Mouse (Mus musculus) kidney, postnatal 0 days (tissue): Measurements from ENCODE around the gene Rep15. TPM values are rescaled to one million over a fixed set of nuclear protein-coding genes. Genes with fewer than 3 reads are reported as not detected.
A peak's percentile ranks its signal among the peaks of the same experiment; 100 is the strongest.

Experiments used
- ATAC-seq: fragments of 200-750 bp; cut with Nextera tagmentation; replicated peaks from 2 replicates; pipeline ENCODE4 v1.8.0; 2017; ENCODE audit warnings: low read depth, moderate number of reproducible peaks, moderate TSS enrichment, moderate library complexity; ENCODE audit not compliant: low FRiP score
- DNase-seq: peaks from one replicate; pipeline ENCODE4 v3.0.0-alpha.2; 2016; ENCODE audit warnings: low spot score
- H3K27ac ChIP-seq: fragments of 300-500 bp; sonication (generic); 2 replicates; pipeline ENCODE4 v1.5.1; 2014; ENCODE audit warnings: mild to moderate bottlenecking
- H3K27me3 ChIP-seq: fragments of 300-500 bp; sonication (generic); 2 replicates; pipeline ENCODE4 v1.6.1; 2014; ENCODE audit warnings: low read length, mixed read lengths; ENCODE audit not compliant: insufficient read depth
- H3K36me3 ChIP-seq: fragments of 300-500 bp; sonication (generic); 2 replicates; pipeline ENCODE4 v1.6.1; 2014; ENCODE audit warnings: low read length, mixed read lengths; ENCODE audit not compliant: insufficient read depth
- H3K4me1 ChIP-seq: fragments of 300-500 bp; sonication (generic); replicated peaks from 2 replicates; pipeline ENCODE4 v1.6.1; 2014; ENCODE audit warnings: antibody characterized with exemption, low read length, mixed read lengths; ENCODE audit not compliant: insufficient read depth
- H3K4me2 ChIP-seq: fragments of 300-500 bp; sonication (generic); 2 replicates; pipeline ENCODE4 v1.6.1; 2014; ENCODE audit warnings: mild to moderate bottlenecking, low read length, moderate library complexity, mixed read lengths
- H3K4me3 ChIP-seq: fragments of 300-500 bp; sonication (generic); replicated peaks from 2 replicates; pipeline ENCODE4 v1.5.1; 2014; ENCODE audit warnings: low read depth, low read length
- H3K9ac ChIP-seq: fragments of 300-500 bp; sonication (generic); 2 replicates; pipeline ENCODE4 v1.6.1; 2014; ENCODE audit warnings: low read depth, low read length
- H3K9me3 ChIP-seq: fragments of 300-500 bp; sonication (generic); replicated peaks from 2 replicates; pipeline ENCODE4 v1.6.1; 2016; ENCODE audit warnings: low read length, inconsistent platforms, mixed read lengths
- CTCF ChIP-seq: IDR thresholded peaks from 2 replicates; pipeline ENCODE4 v1.5.1; 2016; ENCODE audit warnings: antibody characterized with exemption, low read depth, mild to moderate bottlenecking, moderate library complexity
- WGBS: fragments of 180-500 bp; shearing (Covaris S2); extraction: QIAGEN DNeasy Blood & Tissue Kit; methylation state at CpG from one replicate; pipeline ENCODE4 v1.1.7; 2014; 5-methylcytosine and 5-hydroxymethylcytosine counted together
- polyA plus RNA-seq: library from polyadenylated mRNA; unstranded; fragments of >200 nt; fragmentation: Nextera tagmentation; extraction: Ambion mirVana; gene quantifications from 2 replicates; pipeline ENCODE4 v1.2.1, GENCODE M21; 2015

Gene Rep15
- polyA plus RNA-seq, 1 experiment from 2014 or later = 0.70 TPM

DNA sequence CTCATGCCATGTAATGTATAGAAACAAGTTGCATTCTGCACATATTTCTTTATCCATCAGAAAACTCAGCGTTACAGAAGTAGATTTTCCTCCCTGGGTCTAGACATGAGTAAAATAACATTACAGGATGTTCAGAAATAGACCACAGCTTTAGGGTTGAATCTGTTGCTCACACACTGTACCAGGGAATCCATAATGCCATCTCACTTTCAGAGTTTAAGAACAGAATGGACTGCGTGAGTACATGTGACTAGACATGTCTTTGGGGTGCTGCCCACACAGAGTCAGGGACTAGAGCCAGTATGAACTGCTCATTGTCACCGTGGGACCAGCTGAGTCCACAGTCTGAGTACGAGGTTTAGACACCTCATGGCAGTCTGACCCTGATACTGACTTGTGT, 33.7 kb upstream of the Rep15 start:
- Histone ChIP-seq H3K9ac (no peak overlapping the region), H3K27ac (no peak overlapping the region), H3K4me3 (no peak overlapping the region), H3K4me2 (no peak overlapping the region), H3K4me1 (no peaks in the 10 kb centered on the region), H3K36me3 (peaks cover 34% of the 10 kb centered on the region), H3K9me3 (no peaks in the 10 kb centered on the region), H3K27me3 (no peaks in the 10 kb centered on the region)
- 84% methylated on average over 4 of the region's 4 CpGs for WGBS
- no peak for TF ChIP-seq CTCF
- ATAC-seq = no peak
- no peak for DNase-seq

GRCm38 (mm10) chr6:146999302-146999701, 33.1 kb upstream of the Rep15 start:
- Histone ChIP-seq H3K4me3 (no peak overlapping the region), H3K27me3 (no peaks in the 10 kb centered on the region), H3K9me3 (no peaks in the 10 kb centered on the region), H3K4me2 (no peak overlapping the region), H3K4me1 (no peaks in the 10 kb centered on the region), H3K36me3 (peaks cover 34% of the 10 kb centered on the region), H3K27ac (no peak overlapping the region), H3K9ac (no peak overlapping the region)
- DNase-seq = no peak
- no peak for ATAC-seq
- WGBS = 57% methylated on average over 9 of the region's 9 CpGs
- no peak for TF ChIP-seq CTCF

DNA sequence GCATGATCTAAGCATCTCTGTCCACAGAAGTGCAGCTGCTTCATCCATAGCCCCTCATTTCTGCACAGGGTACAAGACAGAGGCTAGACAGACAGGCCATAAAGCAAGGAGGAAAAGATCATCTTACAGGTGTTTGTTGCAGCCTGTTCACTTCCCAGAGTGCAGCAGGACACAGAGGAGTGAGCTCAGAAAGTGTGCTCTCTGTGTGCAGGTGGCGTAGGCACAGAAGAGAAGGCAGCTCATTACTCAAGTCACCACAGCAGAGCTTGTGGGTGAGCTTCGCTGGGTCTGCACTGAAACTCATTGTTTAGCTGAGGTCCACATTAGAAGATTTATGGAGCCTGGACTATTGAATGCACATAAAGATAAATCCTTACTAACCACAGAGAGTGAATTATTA, 32.6 kb upstream of the Rep15 start:
- peaks cover 34% of the 10 kb centered on the region for H3K36me3 ChIP-seq

DNA sequence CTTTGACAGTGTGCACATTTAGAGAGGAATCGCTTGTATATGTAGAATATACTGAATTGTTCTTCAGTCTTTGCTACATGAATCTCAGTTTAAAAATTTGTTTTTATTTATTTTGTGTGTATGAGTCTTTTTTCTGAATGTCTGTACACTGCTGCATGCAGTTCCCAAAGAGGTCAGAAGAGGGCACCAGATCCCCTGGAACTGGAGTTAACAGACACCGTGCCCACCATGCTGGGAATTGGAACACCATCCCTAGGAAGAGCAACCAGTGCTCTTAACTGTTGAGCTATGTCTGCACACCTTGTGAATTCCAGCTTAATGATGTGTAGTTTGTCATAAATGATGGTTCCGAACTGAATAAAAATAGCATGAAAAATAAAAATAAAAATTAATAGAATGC, 24.2 kb upstream of the Rep15 start:
- WGBS = 70% methylated on average over 3 of the region's 3 CpGs

More for the DNA sequence above, 32.6 kb upstream of the Rep15 start:
- WGBS = 41% methylated on average over 2 of the region's 2 CpGs
- ATAC-seq = peak; percentile 29; the same call in 1 of the 2 replicates
- Histone ChIP-seq H3K4me3 (no peak overlapping the region), H3K4me2 (no peak overlapping the region), H3K27me3 (no peaks in the 10 kb centered on the region), H3K27ac (no peak overlapping the region), H3K9me3 (no peaks in the 10 kb centered on the region), H3K9ac (no peak overlapping the region), H3K4me1 (no peaks in the 10 kb centered on the region)
- TF ChIP-seq CTCF = no peak
- DNase-seq = no peak

GRCm38 (mm10) chr6:147010358-147010757, 22.0 kb upstream of the Rep15 start:
- ATAC-seq = no peak
- Histone ChIP-seq H3K9ac (no peak overlapping the region), H3K9me3 (no peaks in the 10 kb centered on the region), H3K4me3 (no peak overlapping the region), H3K36me3 (peaks cover 26% of the 10 kb centered on the region), H3K27me3 (no peaks in the 10 kb centered on the region), H3K4me2 (no peak overlapping the region), H3K4me1 (no peaks in the 10 kb centered on the region), H3K27ac (no peak overlapping the region)
- 74% methylated on average over 6 of the region's 6 CpGs for WGBS
- no peak for TF ChIP-seq CTCF
- no peak for DNase-seq

More for the DNA sequence above, 24.2 kb upstream of the Rep15 start:
- Histone ChIP-seq H3K36me3 (peaks cover 18% of the 10 kb centered on the region), H3K4me1 (no peaks in the 10 kb centered on the region), H3K4me3 (no peak overlapping the region), H3K9me3 (no peaks in the 10 kb centered on the region), H3K27ac (no peak overlapping the region), H3K27me3 (no peaks in the 10 kb centered on the region), H3K4me2 (no peak overlapping the region), H3K9ac (no peak overlapping the region)
- no peak for ATAC-seq
- TF ChIP-seq CTCF = peak; percentile 80
- DNase-seq = no peak

DNA sequence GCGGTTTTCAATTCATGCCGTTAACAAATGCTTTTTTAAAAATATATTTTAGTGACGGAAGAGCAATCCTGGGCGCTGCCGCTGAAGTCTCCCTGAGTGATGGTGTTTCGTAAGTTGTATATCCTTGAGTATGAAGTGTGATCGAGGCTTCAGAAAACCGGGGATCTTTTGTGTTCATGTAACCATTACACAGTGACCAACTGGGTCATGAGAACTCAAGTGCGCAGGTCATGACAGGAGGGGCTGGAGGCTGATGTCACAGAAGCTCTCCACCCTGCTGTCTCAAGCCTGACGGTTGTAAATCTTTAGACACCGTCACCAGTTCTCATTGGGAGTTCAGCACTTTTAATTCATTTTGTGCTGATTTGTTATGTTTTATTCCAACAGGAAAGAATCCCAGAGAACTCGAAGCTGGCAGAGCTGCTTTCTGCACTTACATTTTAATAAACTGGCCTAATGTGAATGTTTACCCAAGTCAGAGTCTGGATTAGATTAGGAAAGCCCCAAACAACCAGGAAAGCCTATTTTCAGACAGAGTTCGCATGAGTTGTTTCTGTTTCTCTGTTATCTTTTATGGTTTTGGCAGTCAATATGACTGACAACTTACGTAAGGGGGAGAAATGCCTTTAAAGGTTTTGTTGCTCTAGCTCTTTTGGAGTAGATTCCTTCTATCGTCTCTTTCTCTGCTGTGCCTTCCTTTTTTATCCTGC, 21.4 kb upstream of the Rep15 start:
- H3K4me2 ChIP-seq = no peak overlapping the region
- no peak for DNase-seq
- H3K27me3 ChIP-seq = no peaks in the 10 kb centered on the region
- no peak overlapping the region for H3K27ac ChIP-seq
- ATAC-seq = no peak
- no peak for TF ChIP-seq CTCF
- no peaks in the 10 kb centered on the region for H3K4me1 ChIP-seq
- peaks cover 27% of the 10 kb centered on the region for H3K36me3 ChIP-seq
- no peak overlapping the region for H3K9ac ChIP-seq
- no peaks in the 10 kb centered on the region for H3K9me3 ChIP-seq
- WGBS = 72% methylated on average over 15 of the region's 15 CpGs
- no peak overlapping the region for H3K4me3 ChIP-seq

GRCm38 (mm10) chr6:147011555-147011954, 20.8 kb upstream of the Rep15 start:
- Histone ChIP-seq H3K4me2 (no peak overlapping the region), H3K27ac (no peak overlapping the region), H3K36me3 (peaks cover 29% of the 10 kb centered on the region), H3K9me3 (no peaks in the 10 kb centered on the region), H3K4me1 (no peaks in the 10 kb centered on the region), H3K9ac (no peak overlapping the region), H3K4me3 (no peak overlapping the region), H3K27me3 (no peaks in the 10 kb centered on the region)
- TF ChIP-seq CTCF = no peak
- no peak for ATAC-seq
- no peak for DNase-seq
- 67% methylated on average over 6 of the region's 6 CpGs for WGBS
